Mouse (Mus musculus): ENCODE measurements at regions not wholly inside any gene's neighbourhood (a gene's known extent, or its start where the extent isn't known, plus 50 kb on each side); places are given as distances from the start of the nearest gene placed in this dataset.

- no peak for DNase-seq (ENCODE audit: low read depth, low spot score)
These were observed 242.7 kb upstream of the Gadl1 start for GRCm38 (mm10) chr9:115666530-115666929.

GRCm38 (mm10) chr9:115680703-115681576, 228.3 kb upstream of the Gadl1 start:
- no peak for DNase-seq (ENCODE audit: low read depth, low spot score)

DNA sequence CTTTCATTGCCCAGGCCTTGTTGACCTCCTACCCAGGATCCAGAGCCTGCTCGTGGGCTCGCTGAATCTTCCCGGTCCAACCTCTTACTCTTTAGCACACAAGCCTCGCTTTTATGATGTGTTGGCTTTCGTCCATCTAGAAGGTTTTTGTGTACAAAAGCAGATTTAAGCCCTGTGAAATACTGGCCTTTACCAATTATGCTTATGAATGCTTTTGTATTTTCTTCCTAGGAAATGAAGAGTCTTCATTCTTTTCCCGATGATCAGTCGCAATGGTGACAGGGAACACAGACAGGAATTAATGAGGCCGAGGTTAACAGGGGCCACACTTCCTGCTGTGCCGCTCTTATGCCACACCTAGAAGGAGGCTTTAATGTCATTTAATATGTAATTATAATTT, 227.4 kb upstream of the Gadl1 start:
- no peak for DNase-seq (ENCODE audit: low read depth, low spot score)

- DNase-seq (ENCODE audit: low read depth, low spot score), result no peak
These were observed 225.3 kb upstream of the Gadl1 start for GRCm38 (mm10) chr9:115683951-115684350.

DNA sequence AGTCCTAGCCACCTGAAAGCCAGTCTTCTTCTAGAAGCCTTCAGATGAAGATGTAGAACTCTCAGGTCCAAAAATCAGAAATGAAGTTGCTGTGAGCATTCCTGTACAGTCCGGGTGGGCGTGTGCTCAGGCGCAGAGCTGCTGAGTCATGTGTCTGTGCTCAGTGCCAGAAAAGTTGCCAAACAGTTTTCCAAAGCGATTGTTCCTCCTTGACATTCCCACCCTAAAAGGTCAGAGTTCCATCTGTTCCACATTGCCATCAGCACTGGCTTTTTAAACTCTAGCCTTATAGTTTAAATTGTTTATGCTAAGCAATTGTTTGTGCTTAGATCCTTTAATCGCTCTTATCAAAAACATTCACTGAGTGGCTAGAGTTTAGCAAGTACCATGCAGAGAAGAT, 222.7 kb upstream of the Gadl1 start:
- DNase-seq (ENCODE audit: low read depth, low spot score), result no peak

GRCm38 (mm10) chr9:115692837-115693236, 216.4 kb upstream of the Gadl1 start:
- no peak for DNase-seq (ENCODE audit: low read depth, low spot score)

- no peak for DNase-seq (ENCODE audit: low read depth, low spot score)
These were observed 205.5 kb upstream of the Gadl1 start for GRCm38 (mm10) chr9:115703791-115704190.

- peak; percentile 33 for DNase-seq (ENCODE audit: low read depth, low spot score)
These were observed 205.0 kb upstream of the Gadl1 start for GRCm38 (mm10) chr9:115704249-115704648.

- DNase-seq (ENCODE audit: low read depth, low spot score), result no peak
These were observed 203.5 kb upstream of the Gadl1 start for GRCm38 (mm10) chr9:115705761-115706160.

DNA sequence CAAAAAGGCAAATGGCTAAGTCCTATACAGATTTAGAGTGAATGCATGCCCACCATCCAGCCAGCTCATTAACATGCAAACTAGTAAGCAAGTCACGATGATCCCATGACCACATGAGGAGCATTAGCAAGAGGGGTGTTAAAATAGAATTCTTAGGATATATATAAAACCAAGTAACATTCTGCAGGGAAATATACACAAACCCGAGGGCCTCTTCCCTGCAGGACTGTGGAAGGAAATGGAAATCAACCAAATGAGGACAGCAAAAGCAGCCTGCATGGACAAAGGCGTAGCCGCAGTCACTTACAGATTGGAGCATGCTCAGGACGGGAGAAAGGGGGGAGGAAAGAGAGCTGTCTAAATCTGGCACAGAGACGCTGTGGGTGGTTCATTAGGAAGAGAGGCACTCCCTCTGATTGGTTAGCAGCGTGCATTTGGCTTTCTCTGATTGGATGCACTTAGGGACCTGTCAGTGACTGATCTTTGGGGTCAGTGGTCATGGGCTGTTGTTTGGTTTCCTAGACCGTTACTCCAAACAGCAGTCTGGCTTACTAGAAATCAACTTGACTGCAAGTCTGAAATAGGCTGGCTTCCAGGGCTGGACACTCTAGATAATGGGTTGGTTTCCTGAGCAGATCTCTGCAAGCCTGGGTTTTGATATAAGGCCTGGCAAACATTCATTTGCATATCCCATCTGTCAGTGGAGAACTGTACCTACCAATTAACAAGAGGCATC, 200.9 kb upstream of the Gadl1 start:
- no peak for DNase-seq (ENCODE audit: low read depth, low spot score)

DNA sequence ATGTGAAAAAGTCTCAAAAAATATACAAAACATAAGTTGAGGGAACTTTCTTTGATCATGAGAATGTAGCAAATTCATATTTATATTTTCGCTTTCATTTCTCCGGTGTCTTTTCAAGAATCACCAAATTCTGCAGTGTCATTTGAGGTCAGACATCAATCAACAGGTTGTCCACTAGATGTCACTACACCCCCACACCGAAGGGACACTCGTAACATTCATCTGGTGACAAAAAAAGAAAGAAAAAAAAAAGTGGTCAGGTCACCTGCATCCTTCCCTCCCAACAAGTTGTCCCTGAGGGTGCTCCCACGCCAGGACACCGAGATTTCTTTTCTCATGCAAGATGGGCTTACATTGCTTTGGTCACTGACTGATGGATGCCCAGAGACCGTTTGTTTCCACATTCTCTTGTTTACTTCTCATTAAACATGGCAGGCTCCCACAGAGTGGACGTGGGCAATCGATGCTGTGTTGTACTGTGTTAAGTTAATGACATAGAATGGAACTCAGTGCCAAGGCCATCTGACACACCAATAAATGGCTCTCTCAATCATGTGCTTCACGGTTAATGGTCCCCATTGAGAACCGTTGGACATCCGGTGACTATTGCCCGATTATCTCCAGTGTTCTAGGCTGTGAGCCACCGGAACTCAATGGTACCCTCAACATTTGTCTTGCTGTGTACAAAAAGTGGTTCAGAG, 199.1 kb upstream of the Gadl1 start:
- DNase-seq (ENCODE audit: low read depth, low spot score), result peak; percentile 44

DNA sequence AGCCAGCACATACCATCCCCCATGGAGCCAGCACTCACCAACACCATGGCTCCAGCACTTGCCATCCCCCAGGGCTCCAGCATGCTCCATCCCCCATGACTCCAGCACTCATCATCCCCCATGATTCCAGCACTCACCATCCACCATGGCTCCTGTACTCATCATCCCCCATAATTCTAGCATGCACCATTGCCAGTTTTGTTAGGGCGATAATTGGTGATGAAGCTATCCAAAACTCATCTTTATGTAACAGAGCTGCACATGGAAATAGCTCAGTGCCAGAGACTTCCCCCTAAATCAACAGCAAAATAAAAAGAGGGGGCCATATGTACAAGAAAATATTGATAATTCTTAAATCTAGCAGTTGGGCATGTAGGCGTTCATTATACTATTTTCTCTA, 188.9 kb upstream of the Gadl1 start:
- DNase-seq (ENCODE audit: low read depth, low spot score), result no peak

GRCm38 (mm10) chr9:115720841-115721240, 188.4 kb upstream of the Gadl1 start:
- no peak for DNase-seq (ENCODE audit: low read depth, low spot score)

- no peak for DNase-seq (ENCODE audit: low read depth, low spot score)
These were observed 185.2 kb upstream of the Gadl1 start for GRCm38 (mm10) chr9:115724063-115724462.

GRCm38 (mm10) chr9:115727361-115727760, 181.9 kb upstream of the Gadl1 start:
- DNase-seq (ENCODE audit: low read depth, low spot score), result no peak

DNA sequence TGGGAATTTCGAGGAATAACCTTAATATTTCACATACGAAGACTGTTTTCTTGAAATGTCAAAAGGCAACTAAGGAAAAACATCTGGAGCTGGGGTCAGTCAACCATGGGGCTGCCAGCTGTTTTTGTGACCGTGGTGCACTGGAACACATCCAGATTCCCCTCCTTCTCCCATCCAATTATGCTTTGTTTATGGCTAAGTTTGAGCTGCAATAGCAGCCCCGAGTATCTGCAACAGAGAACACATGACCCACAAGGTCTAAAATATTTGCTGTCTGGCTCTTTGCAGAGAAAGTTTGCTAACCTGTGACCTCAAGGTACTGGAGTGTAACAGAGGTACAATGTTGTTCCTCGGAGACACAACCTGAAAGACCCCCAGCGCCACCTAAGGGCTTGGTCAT, 177.7 kb upstream of the Gadl1 start:
- no peak for DNase-seq (ENCODE audit: low read depth, low spot score)

DNA sequence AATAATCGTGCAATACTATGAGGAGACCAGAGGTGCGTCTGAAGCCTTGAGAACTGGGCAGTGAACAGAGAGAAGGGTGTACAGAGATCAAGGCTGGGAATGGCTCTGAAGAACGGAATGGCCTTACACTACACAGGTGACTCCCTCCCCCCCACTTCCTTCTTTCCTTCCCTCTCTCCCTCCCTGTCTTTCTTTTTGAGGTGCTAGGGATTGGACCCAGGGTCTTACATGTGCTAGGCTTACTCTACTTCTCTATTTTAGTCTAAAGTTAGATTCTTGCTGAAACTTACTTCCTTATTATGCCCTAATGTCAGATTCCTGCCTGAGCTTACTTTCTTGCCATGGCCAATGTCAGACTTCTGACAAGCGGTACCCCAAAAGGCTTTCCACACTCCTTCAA, 176.2 kb upstream of the Gadl1 start:
- no peak for DNase-seq (ENCODE audit: low read depth, low spot score)

DNA sequence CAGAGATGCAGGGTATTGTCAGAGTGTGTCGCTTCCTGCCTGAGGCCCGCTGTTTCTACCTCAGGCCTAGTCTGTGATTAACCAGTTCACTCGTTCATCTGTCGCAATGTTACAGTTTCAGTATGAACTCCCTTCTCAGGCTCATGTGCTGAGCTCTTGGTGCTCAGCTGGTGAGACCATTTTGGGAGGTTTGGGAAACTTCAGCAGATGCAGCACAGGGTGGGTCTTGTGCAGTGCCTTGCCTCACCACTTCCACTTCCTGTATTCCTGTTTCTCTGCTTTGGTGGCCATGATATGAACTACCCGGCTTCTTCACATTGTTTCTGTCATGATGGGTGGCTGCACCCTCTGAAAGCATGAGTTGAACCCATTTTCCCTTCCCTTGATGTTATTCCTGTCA, 169.3 kb upstream of the Gadl1 start:
- DNase-seq (ENCODE audit: low read depth, low spot score), result no peak

DNA sequence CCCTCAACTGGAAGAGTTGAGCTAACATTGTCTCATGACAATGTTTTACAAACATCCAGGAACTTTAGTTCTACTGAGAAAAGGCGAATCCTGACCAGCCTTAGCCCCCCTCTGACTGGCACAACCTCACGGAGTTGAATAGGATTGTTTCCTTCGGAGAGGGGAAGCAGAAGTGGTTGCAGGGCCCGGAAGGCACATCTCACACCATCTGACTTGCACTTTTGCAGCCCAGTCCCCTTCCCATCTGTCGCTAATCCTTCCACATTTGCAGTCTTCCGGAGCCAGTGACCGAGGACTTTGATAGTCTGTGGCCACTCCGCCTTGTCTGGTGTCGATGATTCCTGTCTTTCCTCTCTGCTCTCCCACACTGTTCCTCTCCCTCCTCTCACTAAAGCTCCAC, 162.8 kb upstream of the Gadl1 start:
- no peak for DNase-seq (ENCODE audit: low read depth, low spot score)

DNA sequence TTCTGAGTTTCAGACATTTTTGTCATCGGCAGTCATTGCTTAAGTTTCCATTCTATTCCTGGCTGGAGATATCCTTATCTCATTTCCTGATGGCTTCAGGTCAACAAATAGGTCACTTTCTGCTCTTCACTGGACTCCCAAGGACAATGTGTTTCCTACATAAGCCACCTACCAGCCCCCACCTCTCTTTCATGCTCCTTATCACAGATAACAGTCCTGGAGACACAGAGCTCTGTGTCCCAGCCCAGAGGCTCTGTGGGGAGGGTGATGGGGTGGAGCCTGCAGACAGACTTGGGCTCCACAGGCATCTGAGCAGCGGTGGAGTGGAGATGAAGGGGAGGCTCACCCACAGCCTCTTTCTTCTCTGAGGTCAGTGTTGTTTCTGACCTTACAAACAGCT, 148.8 kb upstream of the Gadl1 start:
- no peak for DNase-seq (ENCODE audit: low read depth, low spot score)

DNA sequence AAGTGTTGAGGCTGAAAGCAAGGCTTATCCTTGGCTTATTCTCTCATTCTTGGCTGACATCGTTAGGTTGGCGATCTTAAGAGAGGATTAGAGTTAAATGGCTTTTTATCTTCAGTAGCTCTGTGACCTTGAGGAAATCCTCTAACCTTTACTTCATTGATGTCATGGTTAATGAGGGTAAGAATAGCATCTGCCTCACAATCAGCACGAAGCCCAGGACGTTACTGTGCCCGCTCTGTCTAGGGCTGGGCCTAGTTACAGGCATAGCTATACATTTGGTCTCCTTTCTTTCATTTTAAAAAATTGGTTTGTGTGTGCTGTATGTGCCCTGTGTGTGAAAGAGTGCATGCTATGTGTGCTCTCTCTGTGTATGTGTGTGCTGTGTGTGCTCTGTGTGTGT, 145.1 kb upstream of the Gadl1 start:
- DNase-seq (ENCODE audit: low read depth, low spot score), result peak; percentile 23

DNA sequence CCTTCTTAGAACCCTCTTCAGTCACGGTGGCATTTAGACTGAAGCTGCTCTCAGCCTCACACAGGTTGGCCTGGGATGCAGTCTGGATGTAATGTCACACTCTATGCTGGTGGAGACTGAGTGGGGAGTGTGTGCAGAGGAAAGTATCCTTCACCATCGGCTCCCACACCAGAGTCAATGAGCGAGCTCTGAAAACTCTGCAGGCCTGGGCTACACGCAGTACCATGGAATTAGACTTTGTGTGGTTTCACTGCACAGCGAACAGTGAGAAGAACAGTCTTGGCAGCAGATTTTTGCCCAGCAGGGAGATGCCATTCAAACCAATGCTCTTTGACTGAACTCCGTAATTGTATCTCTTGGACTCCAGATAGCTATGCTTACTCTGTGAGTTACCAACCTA, 142.8 kb upstream of the Gadl1 start:
- no peak for DNase-seq (ENCODE audit: low read depth, low spot score)

Data from retina, postnatal 7 days (tissue).